Mouse (Mus musculus): ENCODE measurements at regions not wholly inside any gene's neighbourhood (a gene's known extent, or its start where the extent isn't known, plus 50 kb on each side); places are given as distances from the start of the nearest gene placed in this dataset.
A peak's percentile ranks its signal among the peaks of the same experiment; 100 is the strongest.

GRCm38 (mm10) chr2:47263690-47264089 is 1550.2 kb upstream of the Acvr2a start:
- H3K27me3 ChIP-seq: no peaks in the 10 kb centered on the region

GRCm38 (mm10) chr2:47265901-47266300 is 1548.0 kb upstream of the Acvr2a start:
- H3K4me2 ChIP-seq (replicated peaks): no peak overlapping the region
- H3K9me3 ChIP-seq: no peaks in the 10 kb centered on the region
- WGBS: 78% methylated on average over 2 of the region's 2 CpGs
- no peaks in the 10 kb centered on the region for H3K36me3 ChIP-seq
- ATAC-seq (replicated peaks): no peak
- no peak overlapping the region for H3K9ac ChIP-seq (replicated peaks)
- no peak overlapping the region for H3K4me3 ChIP-seq
- H3K27me3 ChIP-seq: no peaks in the 10 kb centered on the region
- no peaks in the 10 kb centered on the region for H3K4me1 ChIP-seq
- H3K27ac ChIP-seq (replicated peaks): no peak overlapping the region

More at GRCm38 (mm10) chr2:47263690-47264089, 1550.2 kb upstream of the Acvr2a start:
- no peak overlapping the region for H3K4me3 ChIP-seq
- no peaks in the 10 kb centered on the region for H3K9me3 ChIP-seq
- H3K4me1 ChIP-seq: no peaks in the 10 kb centered on the region
- no peak for ATAC-seq (replicated peaks)
- H3K36me3 ChIP-seq: no peaks in the 10 kb centered on the region
- H3K4me2 ChIP-seq (replicated peaks): no peak overlapping the region
- no peak overlapping the region for H3K9ac ChIP-seq (replicated peaks)
- H3K27ac ChIP-seq (replicated peaks): no peak overlapping the region

- no peak for ATAC-seq (replicated peaks)
- no peak overlapping the region for H3K4me2 ChIP-seq (replicated peaks)
- no peak overlapping the region for H3K4me3 ChIP-seq
- H3K27me3 ChIP-seq: no peaks in the 10 kb centered on the region
- H3K36me3 ChIP-seq: no peaks in the 10 kb centered on the region
- no peaks in the 10 kb centered on the region for H3K9me3 ChIP-seq
- no peak overlapping the region for H3K27ac ChIP-seq (replicated peaks)
- no peaks in the 10 kb centered on the region for H3K4me1 ChIP-seq
- 40% methylated on average over 3 of the region's 3 CpGs for WGBS
- H3K9ac ChIP-seq (replicated peaks): no peak overlapping the region
These were observed 1518.4 kb upstream of the Acvr2a start for GRCm38 (mm10) chr2:47295546-47295945.

- WGBS: 85% methylated on average over 6 of the region's 6 CpGs
- H3K9ac ChIP-seq (replicated peaks): no peak overlapping the region
- ATAC-seq (replicated peaks): no peak
These were observed 1511.9 kb upstream of the Acvr2a start for GRCm38 (mm10) chr2:47302056-47302455.

GRCm38 (mm10) chr2:47330574-47330973 is 1483.3 kb upstream of the Acvr2a start:
- Histone ChIP-seq H3K27ac (replicated peaks) (no peak overlapping the region), H3K4me3 (no peak overlapping the region), H3K9ac (replicated peaks) (no peak overlapping the region), H3K4me1 (peaks cover 8% of the 10 kb centered on the region), H3K4me2 (replicated peaks) (no peak overlapping the region), H3K9me3 (no peaks in the 10 kb centered on the region), H3K27me3 (no peaks in the 10 kb centered on the region), H3K36me3 (no peaks in the 10 kb centered on the region)
- WGBS: 43% methylated on average over 1 of the region's 1 CpGs
- ATAC-seq (replicated peaks): no peak; the same call in 1 of the 2 replicates

More at GRCm38 (mm10) chr2:47302056-47302455, 1511.9 kb upstream of the Acvr2a start:
- H3K4me2 ChIP-seq (replicated peaks): no peak overlapping the region
- no peaks in the 10 kb centered on the region for H3K36me3 ChIP-seq
- H3K9me3 ChIP-seq: no peaks in the 10 kb centered on the region
- no peak overlapping the region for H3K4me3 ChIP-seq
- no peak overlapping the region for H3K27ac ChIP-seq (replicated peaks)
- H3K27me3 ChIP-seq: no peaks in the 10 kb centered on the region
- H3K4me1 ChIP-seq: no peaks in the 10 kb centered on the region

- Histone ChIP-seq H3K27me3 (no peaks in the 10 kb centered on the region), H3K27ac (replicated peaks) (no peak overlapping the region), H3K9me3 (no peaks in the 10 kb centered on the region), H3K36me3 (no peaks in the 10 kb centered on the region), H3K4me1 (peaks cover 8% of the 10 kb centered on the region), H3K4me3 (no peak overlapping the region), H3K4me2 (replicated peaks) (no peak overlapping the region), H3K9ac (replicated peaks) (no peak overlapping the region)
- peak; percentile 67 for ATAC-seq (replicated peaks)
- 21% methylated on average over 8 of the region's 8 CpGs for WGBS
These were observed 1479.3 kb upstream of the Acvr2a start for GRCm38 (mm10) chr2:47334406-47335113.

GRCm38 (mm10) chr2:47363476-47363875 is 1450.4 kb upstream of the Acvr2a start:
- Histone ChIP-seq H3K9me3 (no peaks in the 10 kb centered on the region), H3K4me1 (no peaks in the 10 kb centered on the region), H3K36me3 (no peaks in the 10 kb centered on the region), H3K27ac (replicated peaks) (no peak overlapping the region), H3K9ac (replicated peaks) (no peak overlapping the region), H3K27me3 (no peaks in the 10 kb centered on the region), H3K4me3 (no peak overlapping the region), H3K4me2 (replicated peaks) (no peak overlapping the region)
- 100% methylated on average over 1 of the region's 1 CpGs for WGBS
- no peak for ATAC-seq (replicated peaks)

GRCm38 (mm10) chr2:47368296-47368695 is 1445.6 kb upstream of the Acvr2a start:
- Histone ChIP-seq H3K27me3 (no peaks in the 10 kb centered on the region), H3K4me3 (no peak overlapping the region), H3K27ac (replicated peaks) (no peak overlapping the region), H3K9me3 (no peaks in the 10 kb centered on the region), H3K4me2 (replicated peaks) (no peak overlapping the region), H3K36me3 (no peaks in the 10 kb centered on the region), H3K9ac (replicated peaks) (no peak overlapping the region), H3K4me1 (no peaks in the 10 kb centered on the region)
- ATAC-seq (replicated peaks): no peak
